Mouse (Mus musculus) stomach, embryonic 16.5 days (tissue): Measurements from ENCODE around the gene 1700016K19Rik. TPM values are rescaled to one million over a fixed set of nuclear protein-coding genes. Genes with fewer than 3 reads are reported as not detected.

Source experiments
- ATAC-seq: fragments of 200-750 bp; cut with Nextera tagmentation; 2 replicates; pipeline ENCODE4 v1.8.0; 2017; ENCODE audit warnings: moderate number of reproducible peaks, moderate TSS enrichment; ENCODE audit not compliant: insufficient read depth, low FRiP score
- H3K27ac ChIP-seq: fragments of 300-500 bp; sonication (generic); 2 replicates; pipeline ENCODE4 v1.5.1; 2014; ENCODE audit warnings: low read length
- H3K27me3 ChIP-seq: fragments of 300-500 bp; sonication (generic); 2 replicates; pipeline ENCODE4 v1.6.1; 2014; ENCODE audit warnings: low read length, control low read depth, mixed read lengths; ENCODE audit not compliant: control insufficient read depth, insufficient read depth
- H3K36me3 ChIP-seq: fragments of 300-500 bp; sonication (generic); 2 replicates; pipeline ENCODE4 v1.6.1; 2014; ENCODE audit warnings: low read length; ENCODE audit not compliant: control insufficient read depth, insufficient read depth
- H3K4me1 ChIP-seq: fragments of 300-500 bp; sonication (generic); 2 replicates; pipeline ENCODE4 v1.6.1; 2014; ENCODE audit warnings: low read length, control low read depth, mixed read lengths; ENCODE audit not compliant: control insufficient read depth, insufficient read depth
- H3K4me2 ChIP-seq: fragments of 300-500 bp; sonication (generic); 2 replicates; pipeline ENCODE4 v1.6.1; 2014; ENCODE audit warnings: low read depth, low read length, mixed read lengths
- H3K4me3 ChIP-seq: fragments of 300-500 bp; sonication (generic); replicated peaks from 2 replicates; pipeline ENCODE4 v1.5.1; 2014; ENCODE audit warnings: mild to moderate bottlenecking, low read length
- H3K9ac ChIP-seq: fragments of 300-500 bp; sonication (generic); 2 replicates; pipeline ENCODE4 v1.6.1; 2014; ENCODE audit warnings: low read length
- H3K9me3 ChIP-seq: fragments of 300-500 bp; sonication (generic); replicated peaks from 2 replicates; pipeline ENCODE4 v1.6.1; 2016; ENCODE audit warnings: low read length, control low read depth; ENCODE audit not compliant: control insufficient read depth
- WGBS: fragments of 180-500 bp; shearing (Covaris S2); extraction: QIAGEN DNeasy Blood & Tissue Kit; methylation state at CpG from one replicate; pipeline ENCODE4 v1.1.7; 2014; 5-methylcytosine and 5-hydroxymethylcytosine counted together
- polyA plus RNA-seq: library from polyadenylated mRNA; unstranded; fragments of >200 nt; fragmentation: Nextera tagmentation; extraction: Ambion mirVana; gene quantifications from 2 replicates; pipeline ENCODE4 v1.2.1, GENCODE M21; 2015

The 1700016K19Rik gene
- polyA plus RNA-seq, 1 experiment from 2014 or later: 2.9 TPM

DNA sequence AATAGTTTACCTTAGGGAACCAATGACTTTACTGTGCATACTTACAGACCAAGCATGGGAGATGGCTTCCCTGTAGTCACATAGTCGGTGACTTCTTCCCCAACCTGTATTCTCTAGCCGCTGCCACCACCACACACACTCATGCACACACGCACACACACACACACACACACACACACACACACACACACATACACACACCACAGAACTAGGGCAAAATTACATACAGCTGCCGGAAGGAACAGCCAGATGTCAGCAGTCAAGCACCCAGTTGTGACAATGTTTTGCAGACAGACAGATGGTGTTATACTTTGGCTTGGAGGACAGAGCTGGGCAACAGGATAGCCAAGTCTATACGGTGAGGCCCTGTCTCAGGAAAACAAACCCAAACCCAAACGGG, 21.7 kb upstream of the 1700016K19Rik start:
- H3K4me1 ChIP-seq: no peaks in the 10 kb centered on the region
- no peak overlapping the region for H3K4me3 ChIP-seq
- no peaks in the 10 kb centered on the region for H3K9me3 ChIP-seq
- WGBS: 62% methylated on average over 6 of the region's 6 CpGs
- no peaks in the 10 kb centered on the region for H3K36me3 ChIP-seq
- no peak overlapping the region for H3K4me2 ChIP-seq
- H3K27me3 ChIP-seq: no peaks in the 10 kb centered on the region
- H3K27ac ChIP-seq: no peak overlapping the region
- no peak overlapping the region for H3K9ac ChIP-seq
- no peak for ATAC-seq

DNA sequence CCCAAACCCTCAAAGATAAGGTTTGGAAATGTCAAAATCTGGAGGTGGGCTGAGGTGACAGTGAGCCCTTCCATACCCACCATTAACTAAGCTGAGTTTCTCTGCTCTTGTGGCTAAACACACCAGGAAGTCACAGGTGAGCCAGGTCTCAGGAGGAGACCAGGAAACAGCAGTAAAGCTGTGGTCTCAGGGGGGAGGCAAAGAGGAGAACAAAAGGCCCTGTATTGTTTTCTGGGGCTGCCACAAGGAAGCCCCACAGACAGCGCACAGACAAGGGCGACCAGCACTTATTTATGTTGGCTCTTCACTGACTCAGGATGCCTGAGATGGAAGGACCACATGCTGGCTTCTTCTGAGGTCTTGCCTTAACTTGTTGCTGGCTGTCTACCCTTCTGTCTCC, 19.3 kb upstream of the 1700016K19Rik start:
- Histone ChIP-seq H3K4me2 (no peak overlapping the region), H3K27ac (no peak overlapping the region), H3K27me3 (no peaks in the 10 kb centered on the region), H3K4me1 (no peaks in the 10 kb centered on the region), H3K36me3 (no peaks in the 10 kb centered on the region), H3K9me3 (no peaks in the 10 kb centered on the region), H3K9ac (no peak overlapping the region), H3K4me3 (no peak overlapping the region)
- ATAC-seq: no peak
- 42% methylated on average over 2 of the region's 2 CpGs for WGBS

DNA sequence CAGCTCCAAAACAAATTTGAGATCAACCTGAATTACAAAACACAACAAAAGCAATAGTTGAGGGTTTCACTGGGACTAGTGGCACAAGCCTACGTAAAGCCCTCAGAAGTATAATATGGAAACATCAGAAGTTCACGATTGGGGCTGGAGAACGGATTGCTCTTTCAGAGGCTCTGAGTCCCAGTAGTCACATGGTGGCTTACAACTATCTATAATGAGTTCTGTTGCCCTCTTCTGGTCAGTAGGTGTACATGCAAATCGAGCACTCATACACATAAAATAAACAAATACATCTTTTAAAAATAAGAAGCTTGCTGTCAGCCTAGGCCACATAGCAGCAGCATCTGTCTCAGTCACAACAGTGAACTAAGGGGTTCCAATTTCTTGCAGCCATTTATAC, 16.5 kb upstream of the 1700016K19Rik start:
- no peak overlapping the region for H3K9ac ChIP-seq
- ATAC-seq: no peak
- H3K4me3 ChIP-seq: no peak overlapping the region
- no peak overlapping the region for H3K27ac ChIP-seq
- no peak overlapping the region for H3K4me2 ChIP-seq
- H3K9me3 ChIP-seq: no peaks in the 10 kb centered on the region
- no peaks in the 10 kb centered on the region for H3K4me1 ChIP-seq
- WGBS: 71% methylated on average over 4 of the region's 4 CpGs
- H3K36me3 ChIP-seq: no peaks in the 10 kb centered on the region
- no peaks in the 10 kb centered on the region for H3K27me3 ChIP-seq

DNA sequence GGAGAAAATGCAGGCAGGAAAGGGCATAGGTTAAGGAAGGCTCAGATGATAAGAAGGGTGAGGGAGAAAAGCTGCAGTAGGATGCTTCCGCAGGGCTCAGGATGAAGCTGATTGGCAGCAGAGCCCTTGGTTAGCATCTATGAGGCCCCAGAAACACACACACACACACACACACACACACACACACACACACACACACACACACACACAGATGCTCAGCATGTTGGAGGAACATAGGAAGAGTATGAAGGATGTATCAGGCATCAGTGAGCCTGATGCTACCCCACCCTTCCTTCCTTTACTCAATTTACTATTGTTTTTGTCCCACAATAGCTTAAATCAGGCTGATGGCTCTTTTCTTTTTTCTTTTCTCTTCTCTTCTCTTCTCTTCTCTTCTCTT, 15.1 kb upstream of the 1700016K19Rik start:
- no peak overlapping the region for H3K4me3 ChIP-seq
- H3K27me3 ChIP-seq: no peaks in the 10 kb centered on the region
- 82% methylated on average over 1 of the region's 1 CpGs for WGBS
- no peak overlapping the region for H3K9ac ChIP-seq
- no peak overlapping the region for H3K4me2 ChIP-seq
- no peak for ATAC-seq
- no peaks in the 10 kb centered on the region for H3K4me1 ChIP-seq
- no peaks in the 10 kb centered on the region for H3K9me3 ChIP-seq
- no peaks in the 10 kb centered on the region for H3K36me3 ChIP-seq
- no peak overlapping the region for H3K27ac ChIP-seq

DNA sequence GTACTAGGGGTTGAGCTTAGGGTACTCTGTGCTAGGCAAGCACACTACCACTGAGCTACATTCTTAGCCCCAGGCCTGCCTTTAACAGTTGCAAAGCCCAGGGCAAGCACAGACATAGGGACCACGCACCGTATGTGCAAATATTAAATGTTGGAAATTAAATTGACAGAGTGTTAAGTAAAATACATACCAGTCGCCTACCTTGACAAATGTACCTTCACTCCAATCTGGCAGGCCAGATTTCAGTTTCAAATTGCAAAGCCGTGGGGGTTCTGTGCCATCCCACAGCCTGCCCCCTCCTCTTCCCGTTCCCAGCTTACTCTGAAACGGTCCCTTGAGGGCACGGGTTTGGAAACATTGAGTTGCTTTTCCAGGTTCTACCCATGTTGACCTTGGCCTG, 13.8 kb upstream of the 1700016K19Rik start:
- ATAC-seq: no peak
- 60% methylated on average over 7 of the region's 7 CpGs for WGBS
- no peak overlapping the region for H3K9ac ChIP-seq
- no peaks in the 10 kb centered on the region for H3K9me3 ChIP-seq
- H3K4me1 ChIP-seq: no peaks in the 10 kb centered on the region
- H3K27ac ChIP-seq: no peak overlapping the region
- no peak overlapping the region for H3K4me2 ChIP-seq
- no peaks in the 10 kb centered on the region for H3K36me3 ChIP-seq
- no peaks in the 10 kb centered on the region for H3K27me3 ChIP-seq
- no peak overlapping the region for H3K4me3 ChIP-seq

DNA sequence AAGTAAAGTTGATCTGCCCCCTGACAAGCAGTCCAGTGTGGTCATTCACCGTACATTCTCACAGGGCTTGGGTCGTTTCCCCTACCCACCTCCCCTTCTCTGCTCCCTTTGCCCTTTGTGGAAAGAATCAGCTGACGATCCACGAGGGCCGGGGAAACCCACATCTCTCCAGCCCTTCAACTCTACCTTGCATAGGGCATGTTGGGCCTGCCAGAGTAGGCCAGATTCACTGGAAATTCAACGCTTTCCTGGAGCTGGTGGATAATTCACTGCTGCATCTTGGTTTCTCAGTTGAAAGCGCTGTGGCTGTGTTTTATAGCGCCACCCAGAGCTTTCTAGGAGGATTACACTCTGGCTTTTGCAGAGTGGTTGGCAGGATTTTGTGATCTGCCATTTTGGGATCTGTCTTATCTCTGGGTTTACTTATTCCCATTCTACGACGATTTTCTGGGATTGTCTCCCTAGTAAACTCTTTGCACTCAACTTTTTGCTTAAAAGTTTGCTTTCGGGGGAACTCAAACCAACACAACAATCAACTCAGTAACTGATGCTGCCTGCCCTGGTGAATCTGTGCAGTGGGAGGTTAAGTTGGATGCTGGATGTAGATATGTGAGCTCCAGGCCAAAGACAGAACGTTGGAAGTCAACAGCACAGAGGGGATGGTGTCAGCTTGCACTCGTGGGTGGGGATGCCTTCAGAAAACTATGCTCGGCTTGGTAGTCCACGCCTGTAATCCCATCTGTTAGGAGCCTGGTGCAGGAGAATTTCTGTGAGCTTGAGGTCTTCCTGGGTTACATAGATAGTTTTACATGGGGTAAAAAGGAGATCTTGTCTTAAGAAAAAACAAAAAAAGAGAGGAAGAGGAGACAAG, 8.5 kb upstream of the 1700016K19Rik start:
- no peaks in the 10 kb centered on the region for H3K36me3 ChIP-seq
- H3K9me3 ChIP-seq: no peaks in the 10 kb centered on the region
- H3K4me1 ChIP-seq: no peaks in the 10 kb centered on the region
- no peak overlapping the region for H3K9ac ChIP-seq
- no peak overlapping the region for H3K4me3 ChIP-seq
- H3K27ac ChIP-seq: no peak overlapping the region
- H3K27me3 ChIP-seq: no peaks in the 10 kb centered on the region
- no peak overlapping the region for H3K4me2 ChIP-seq
- 74% methylated on average over 15 of the region's 15 CpGs for WGBS
- no peak for ATAC-seq

DNA sequence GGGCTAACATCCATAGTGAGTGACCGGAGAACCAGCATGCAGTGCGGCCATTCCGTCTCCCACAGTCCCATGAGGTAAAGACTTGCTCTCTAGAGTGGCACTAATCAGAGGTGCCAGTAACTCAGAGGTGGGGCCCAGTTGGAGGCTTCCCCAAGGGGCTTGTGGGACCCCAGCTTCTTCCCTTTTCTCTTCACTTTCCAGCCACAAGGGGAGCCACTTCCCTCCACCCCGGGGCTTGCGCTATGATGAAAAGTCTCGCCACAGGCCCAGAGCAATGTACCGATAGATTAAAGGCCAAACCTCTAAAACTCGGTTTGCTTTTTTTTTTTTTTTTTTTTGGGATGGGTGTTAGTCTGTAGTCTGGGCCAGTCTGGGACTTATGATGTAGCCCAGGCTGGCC, 7.8 kb upstream of the 1700016K19Rik start:
- H3K36me3 ChIP-seq: no peaks in the 10 kb centered on the region
- no peak overlapping the region for H3K27ac ChIP-seq
- no peak for ATAC-seq
- H3K9me3 ChIP-seq: no peaks in the 10 kb centered on the region
- H3K9ac ChIP-seq: no peak overlapping the region
- WGBS: 82% methylated on average over 8 of the region's 8 CpGs
- no peaks in the 10 kb centered on the region for H3K27me3 ChIP-seq
- H3K4me2 ChIP-seq: no peak overlapping the region
- no peak overlapping the region for H3K4me3 ChIP-seq
- H3K4me1 ChIP-seq: no peaks in the 10 kb centered on the region

DNA sequence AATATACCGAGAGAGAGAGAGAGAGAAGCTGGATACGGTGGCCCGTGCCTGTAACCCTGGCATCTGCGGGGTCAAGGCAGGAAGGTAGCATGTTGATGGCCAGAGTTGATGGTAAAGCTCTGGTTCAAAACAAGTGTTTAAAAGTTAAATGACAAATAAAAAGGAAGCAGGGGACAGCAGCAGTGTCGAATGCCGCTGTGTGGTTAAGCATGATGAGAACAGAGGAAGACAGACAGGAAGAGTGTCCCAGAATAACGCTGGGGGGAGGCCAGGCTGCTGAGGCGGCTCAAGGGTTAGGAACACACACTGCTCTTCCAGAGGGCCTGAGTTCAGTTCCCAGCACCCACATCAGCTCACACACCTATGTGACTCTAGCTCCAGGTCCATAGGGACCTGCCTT, 7.2 kb upstream of the 1700016K19Rik start:
- Histone ChIP-seq H3K4me3 (no peak overlapping the region), H3K4me2 (no peak overlapping the region), H3K9ac (no peak overlapping the region), H3K27ac (no peak overlapping the region), H3K27me3 (no peaks in the 10 kb centered on the region), H3K36me3 (no peaks in the 10 kb centered on the region), H3K4me1 (no peaks in the 10 kb centered on the region), H3K9me3 (no peaks in the 10 kb centered on the region)
- 76% methylated on average over 8 of the region's 8 CpGs for WGBS
- no peak for ATAC-seq

DNA sequence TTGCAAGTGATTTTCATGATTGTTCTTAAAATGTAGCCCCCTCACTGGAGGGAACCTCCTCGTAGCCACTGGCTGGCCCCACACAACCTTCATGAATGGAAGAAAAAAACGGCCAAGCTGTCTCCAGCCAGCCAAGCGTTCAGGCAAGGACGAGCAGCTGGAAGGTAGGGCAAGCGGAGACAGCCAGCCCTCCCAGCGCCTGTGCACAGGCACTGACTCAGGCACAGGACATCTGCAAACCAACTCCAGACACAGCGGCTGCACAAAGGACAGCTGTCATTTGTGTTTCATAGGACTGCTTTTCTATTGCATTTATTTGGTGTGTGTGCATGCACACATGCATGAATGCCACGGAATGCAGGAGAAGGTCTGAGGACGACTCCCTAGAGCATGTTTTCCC, 5.4 kb upstream of the 1700016K19Rik start:
- Histone ChIP-seq H3K27me3 (no peaks in the 10 kb centered on the region), H3K9ac (no peak overlapping the region), H3K27ac (no peak overlapping the region), H3K36me3 (no peaks in the 10 kb centered on the region), H3K9me3 (no peaks in the 10 kb centered on the region), H3K4me2 (no peak overlapping the region), H3K4me1 (no peaks in the 10 kb centered on the region), H3K4me3 (no peak overlapping the region)
- no peak for ATAC-seq
- WGBS: 55% methylated on average over 9 of the region's 9 CpGs
